Mouse (Mus musculus): ENCODE data around the gene Pdlim5.

Pdlim5 gene

DNA sequence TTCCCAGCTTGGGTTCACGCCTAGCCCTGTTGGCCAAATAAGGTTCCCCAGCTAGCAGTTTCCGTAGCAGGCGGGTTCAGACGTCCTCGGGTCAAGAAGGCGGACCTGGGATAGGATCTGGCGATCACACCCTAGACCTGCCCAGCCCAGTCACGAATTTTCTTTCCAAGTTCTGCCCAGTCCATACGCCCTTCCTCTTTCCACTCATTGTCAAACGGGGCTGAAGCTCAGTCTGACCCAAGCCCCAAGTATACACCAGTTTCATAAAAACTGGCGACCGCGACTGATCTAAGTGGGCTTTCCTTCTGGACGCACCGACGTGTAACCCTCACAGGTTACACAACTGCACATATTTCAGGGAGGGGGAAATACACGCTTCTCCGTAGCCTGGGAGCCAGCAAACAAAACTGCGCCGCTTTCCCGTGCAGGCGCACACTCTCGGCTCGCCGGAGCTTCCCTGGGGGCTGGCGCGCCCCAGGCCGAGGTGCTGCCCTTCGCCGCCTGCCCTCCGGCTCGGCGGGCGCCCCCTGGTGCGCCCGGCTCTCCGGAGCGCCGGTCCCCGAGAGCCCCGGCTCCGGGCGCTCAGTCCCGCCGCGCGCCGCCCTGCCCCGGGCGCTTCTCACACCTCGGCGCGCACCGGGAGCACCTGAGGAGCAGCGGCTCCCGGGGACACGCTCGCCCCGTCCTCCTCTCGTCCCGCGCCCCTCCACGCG is 544 bp downstream of the Pdlim5 start:
- DNase-seq (ENCODE audit: low spot score): peak; percentile 74

DNA sequence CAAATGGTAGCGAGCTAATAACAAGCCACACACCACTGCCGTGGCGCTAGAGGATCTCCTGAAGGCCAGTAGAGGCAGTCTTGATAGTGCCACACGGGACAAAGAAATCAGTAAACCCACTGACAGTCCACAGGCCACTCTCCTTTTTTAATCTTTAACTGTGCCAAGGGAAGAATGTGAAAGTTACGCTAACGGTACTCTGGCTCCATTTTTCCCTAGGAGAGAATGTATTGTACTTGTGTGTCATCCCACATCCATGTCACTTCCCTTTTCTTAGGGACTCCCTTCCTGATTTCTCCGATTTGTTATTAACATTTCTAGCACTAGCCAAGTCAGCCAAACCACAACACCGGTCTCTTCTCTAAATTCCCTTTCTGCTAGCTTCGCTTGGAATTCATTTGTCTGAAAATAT is 1.5 kb downstream of the Pdlim5 start:
- peak; percentile 44 for DNase-seq (ENCODE audit: low spot score)

DNA sequence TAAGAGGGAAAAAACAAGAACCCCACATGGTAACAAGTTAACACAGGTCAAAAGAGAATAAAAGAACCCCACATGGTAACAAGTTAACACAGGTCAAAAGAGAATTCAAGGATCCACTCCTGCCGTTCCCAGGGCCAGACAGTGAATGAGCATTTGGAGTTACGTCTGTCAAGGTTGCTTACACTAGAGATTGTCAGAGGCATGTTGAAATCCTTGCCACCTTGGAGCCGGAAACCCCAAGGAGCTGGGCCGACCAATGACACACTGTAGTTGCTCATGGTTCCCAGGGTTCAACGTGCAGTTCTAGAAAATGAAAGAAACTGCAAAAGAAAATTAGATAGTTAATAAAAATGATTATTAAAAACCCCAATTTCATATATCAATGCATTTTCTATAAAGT is 4.0 kb downstream of the Pdlim5 start:
- no peak for DNase-seq (ENCODE audit: low spot score)

DNA sequence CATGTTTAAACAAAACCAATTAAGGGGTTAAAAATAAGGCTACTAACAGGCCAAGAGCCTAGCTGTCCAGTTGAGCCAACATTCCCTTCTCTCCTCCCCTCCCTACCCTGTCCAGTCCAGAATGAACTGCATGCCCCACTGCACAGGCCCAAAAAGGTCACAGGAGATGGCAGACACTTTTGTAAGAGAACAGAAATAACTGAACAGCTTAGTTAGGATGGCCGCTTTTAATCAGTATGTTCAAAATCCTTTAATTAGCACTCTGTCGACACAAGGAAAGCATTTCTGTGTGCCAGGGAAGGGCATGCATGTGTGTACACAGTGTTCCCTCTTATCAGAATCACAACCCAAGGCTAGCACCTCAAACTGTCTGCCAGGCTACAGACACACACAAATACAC is 5.2 kb downstream of the Pdlim5 start:
- peak; percentile 25 for DNase-seq (ENCODE audit: low spot score)

DNA sequence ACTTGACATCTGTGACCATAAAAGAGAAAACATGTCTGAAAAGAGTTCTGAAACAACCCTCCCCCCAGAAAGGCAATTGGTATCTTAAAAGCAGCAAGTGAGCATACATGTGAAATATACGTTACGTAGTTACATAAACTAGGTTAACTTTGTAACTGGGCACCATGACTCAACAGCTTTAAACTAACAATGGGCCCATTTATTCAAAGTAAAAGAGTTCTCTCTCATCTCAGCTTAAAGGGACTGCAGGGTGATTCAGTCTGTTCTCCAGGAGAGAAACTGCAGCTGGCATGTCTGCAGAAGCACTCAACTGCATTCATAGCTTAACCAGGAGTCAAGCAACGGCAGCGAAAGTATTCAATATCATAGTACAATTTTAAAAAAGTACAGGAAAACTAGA is 7.3 kb downstream of the Pdlim5 start:
- DNase-seq (ENCODE audit: low spot score): no peak

DNA sequence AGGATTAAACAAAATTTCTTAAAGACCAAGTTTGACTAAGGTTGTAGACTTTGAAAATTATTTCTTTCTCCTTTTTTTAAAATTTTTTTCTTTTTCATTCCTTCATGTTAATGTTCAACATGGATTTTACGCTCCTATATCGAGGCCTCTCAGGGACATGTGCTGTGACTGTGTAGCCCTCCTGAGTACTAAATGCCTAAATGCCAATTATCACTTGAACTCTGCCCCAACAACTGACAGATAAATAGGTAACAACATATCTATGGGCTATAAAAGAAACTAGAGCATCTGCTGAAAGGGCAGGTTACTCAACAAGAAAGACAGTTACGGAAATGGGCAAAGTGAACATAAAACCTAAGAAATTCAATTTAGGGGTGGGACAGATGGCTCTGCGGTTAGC is 9.0 kb downstream of the Pdlim5 start:
- no peak for DNase-seq (ENCODE audit: low spot score)

DNA sequence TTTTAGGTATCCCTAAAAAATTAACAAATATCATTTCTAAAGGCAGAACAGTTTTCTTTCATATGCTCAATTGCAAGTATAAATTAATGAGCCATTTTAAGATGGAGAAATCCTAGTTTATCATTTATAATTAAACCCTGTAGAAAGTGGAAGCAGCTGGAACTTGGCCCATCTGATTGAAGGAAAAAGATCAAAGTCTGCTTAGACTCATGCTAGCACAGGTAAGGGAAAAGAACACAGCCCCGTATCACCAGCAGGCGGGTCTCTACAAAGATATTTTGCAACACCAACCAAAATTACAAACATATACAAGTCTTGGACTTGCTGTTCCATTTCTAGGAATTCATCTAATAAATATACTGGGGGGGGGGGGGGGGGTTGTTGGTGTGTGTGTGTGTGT is 9.8 kb downstream of the Pdlim5 start:
- no peak for DNase-seq (ENCODE audit: low spot score)

DNA sequence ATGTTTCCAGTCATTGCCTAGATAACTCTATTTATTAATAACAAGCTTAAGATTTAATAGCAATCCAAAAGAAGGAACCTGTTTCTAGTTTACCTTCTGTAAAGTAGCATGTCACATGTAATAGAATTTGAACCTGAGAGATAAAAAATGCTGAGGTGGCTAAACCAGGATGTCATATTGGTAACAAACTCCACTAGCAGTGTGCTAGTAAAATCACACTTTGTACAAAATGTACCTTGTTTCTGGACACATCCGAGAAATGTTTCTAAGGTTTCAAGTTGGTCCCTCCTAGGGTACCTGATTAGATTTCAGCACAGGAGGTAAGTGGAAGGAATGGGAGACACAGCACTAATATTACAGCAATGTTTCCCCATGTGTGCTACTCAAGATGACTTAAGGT is 18.9 kb downstream of the Pdlim5 start:
- no peak for DNase-seq (ENCODE audit: low spot score)

DNA sequence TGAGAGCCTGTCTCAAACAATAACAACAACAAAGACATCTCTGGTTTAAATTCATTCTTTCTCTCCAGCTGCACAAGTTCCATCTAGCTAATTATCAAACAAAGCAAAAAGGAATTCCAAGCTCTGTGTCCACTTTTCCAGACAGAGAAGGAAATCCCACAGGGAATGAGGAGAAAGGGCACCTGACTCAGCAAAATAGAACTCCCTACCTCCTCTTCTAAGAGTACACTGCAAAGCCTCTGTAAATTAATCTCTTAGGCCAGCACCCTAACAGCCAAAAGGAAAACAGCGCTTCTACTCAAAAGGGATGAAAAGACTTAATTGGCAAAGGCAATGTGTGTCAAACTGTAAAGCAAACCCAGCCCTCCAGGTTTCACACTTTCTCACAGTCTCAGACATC is 20.4 kb downstream of the Pdlim5 start:
- no peak for DNase-seq (ENCODE audit: low spot score)

DNA sequence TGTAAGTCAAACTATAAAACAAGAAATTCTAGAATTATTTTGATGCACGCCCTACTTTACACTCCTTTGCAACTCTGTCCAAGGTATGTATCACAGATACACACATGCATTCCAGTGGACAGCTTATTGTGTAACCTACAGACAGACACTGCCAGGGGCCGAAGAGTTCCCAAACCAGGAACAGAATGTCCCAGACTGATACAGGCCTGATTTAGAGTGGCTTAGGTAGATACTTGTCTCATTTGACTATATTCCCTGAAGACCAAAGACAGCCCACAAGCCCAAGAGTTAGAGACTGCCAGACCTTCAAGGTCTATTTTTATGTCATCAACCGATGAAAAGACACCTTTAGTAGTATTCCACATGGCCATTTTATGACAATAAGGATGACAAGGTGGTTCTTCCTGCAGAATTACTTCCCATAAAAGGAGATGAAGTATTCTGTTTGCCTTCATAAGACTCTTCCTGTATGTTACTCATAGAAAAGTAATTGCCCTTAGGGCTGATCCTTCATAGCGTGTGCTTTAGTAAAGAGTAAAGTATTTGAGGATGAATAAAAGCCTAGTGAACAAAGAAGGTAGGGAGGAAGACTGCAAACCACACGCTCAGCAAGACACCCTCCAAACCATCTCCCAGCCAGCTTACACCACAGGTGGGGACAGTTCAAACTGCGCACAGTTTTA is 22.9 kb downstream of the Pdlim5 start:
- DNase-seq (ENCODE audit: low spot score): no peak

DNA sequence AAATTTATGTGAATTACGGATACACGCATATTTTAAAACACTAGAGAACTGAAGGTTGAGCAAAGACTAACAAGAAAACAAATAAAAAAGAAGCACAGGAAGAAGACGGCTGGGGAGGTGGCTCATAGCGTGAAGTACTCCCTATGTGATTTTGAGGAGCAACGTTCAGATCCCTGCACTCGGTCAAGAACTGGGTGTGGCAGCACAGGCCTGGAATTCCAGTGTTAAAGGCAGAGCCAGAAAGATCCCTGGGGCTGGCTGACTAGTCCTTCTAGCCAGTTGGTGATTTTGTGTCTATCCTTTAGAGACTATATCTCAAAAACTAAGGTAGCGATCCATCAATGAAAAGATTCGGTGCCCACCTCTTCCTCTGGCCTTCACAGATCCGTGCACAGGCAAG is 27.1 kb downstream of the Pdlim5 start:
- no peak for DNase-seq (ENCODE audit: low spot score)

DNA sequence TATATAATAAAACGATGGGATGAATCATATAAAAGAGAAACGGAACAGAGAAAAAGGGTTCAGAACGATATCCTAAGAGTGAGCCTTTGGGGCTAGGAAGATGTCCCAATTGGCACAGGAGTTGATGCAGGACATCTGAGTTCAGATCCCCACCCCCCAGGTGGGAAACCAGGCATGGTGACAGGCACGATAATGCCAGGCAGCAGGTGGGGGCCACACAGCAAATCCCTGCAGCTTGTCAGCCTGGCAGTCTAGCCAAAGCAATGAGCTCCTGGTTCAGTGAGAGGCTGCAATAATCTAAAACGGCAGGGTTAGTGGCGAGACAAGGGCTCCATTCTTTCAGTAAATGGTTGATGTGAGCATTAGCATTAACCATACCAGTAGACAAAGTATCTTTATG is 33.4 kb downstream of the Pdlim5 start:
- no peak for DNase-seq (ENCODE audit: low spot score)

DNA sequence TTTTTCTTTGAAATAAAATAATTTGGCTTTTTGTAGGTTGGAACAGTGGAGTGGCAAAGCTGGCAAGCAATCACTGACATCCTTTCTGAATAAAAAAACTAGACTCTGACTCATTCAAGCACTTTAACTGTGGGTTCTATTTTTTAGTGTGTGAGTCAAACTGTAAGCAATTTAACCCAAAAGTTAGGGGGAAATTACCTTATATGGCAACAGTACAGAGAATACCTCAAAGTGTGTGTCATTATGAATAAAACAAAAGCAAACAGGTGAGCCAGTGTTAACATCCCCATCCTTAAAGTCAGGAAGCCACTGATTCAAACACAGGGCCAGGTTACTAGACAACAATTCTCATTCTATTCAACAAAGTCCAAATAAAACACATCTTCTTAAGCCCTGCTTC is 36.5 kb downstream of the Pdlim5 start:
- no peak for DNase-seq (ENCODE audit: low spot score)

DNA sequence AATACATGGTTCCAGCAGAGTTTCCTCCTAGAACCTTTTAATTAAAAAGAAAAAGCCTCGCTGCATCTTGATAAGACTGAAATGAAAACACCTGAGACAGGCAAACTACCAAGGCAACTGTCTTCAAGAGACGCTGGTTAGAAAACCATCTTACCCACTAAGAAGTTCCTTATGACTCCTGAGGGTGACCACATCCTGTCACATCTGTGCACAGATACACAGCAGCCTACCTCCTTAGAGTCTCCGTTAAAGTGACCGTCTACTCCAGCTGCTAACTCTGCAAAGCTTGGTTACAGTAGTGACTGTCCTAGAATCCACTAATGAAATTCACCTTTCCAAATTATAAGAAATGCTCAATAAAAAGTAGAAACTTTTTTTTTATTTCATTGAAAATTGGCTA is 38.8 kb downstream of the Pdlim5 start:
- DNase-seq (ENCODE audit: low spot score): no peak

DNA sequence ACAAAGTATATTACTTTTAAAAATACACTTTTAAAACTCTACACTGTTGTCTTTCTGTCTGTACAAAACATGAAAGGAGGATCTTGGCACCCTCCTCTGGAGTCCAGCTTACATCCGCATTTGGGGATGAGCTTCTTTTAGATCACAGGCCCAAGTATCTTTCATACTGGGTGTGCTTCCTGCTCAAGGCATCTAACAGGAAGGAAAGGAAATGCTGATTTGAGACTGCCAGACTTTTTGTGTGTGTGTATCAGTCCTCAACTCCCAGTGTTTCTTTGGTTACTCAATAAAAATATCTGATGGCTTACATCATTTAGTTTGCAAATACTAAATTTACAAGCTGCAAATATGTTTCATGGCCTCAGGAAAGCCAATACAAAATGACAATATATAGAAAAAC is 42.3 kb downstream of the Pdlim5 start:
- DNase-seq (ENCODE audit: low spot score): no peak

DNA sequence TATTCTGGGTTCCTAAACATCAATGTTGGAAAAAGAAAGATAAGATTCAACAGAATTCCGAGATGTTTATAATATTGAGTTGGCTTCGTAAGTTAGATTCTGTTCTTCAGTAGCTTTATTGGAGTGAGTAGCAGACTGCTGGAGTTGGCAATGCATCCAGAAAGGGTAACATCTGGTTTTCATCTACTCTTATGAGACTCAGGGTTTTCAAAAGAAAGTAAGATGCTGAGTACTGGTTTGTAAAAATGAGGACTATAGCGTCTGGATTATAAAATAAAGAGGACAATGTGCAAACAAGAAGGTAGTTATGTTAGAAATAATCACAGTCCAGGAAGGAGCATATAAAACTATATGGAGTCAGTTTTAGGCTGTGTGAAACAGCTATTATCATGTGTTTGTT is 45.0 kb downstream of the Pdlim5 start:
- DNase-seq (ENCODE audit: low spot score): no peak

DNA sequence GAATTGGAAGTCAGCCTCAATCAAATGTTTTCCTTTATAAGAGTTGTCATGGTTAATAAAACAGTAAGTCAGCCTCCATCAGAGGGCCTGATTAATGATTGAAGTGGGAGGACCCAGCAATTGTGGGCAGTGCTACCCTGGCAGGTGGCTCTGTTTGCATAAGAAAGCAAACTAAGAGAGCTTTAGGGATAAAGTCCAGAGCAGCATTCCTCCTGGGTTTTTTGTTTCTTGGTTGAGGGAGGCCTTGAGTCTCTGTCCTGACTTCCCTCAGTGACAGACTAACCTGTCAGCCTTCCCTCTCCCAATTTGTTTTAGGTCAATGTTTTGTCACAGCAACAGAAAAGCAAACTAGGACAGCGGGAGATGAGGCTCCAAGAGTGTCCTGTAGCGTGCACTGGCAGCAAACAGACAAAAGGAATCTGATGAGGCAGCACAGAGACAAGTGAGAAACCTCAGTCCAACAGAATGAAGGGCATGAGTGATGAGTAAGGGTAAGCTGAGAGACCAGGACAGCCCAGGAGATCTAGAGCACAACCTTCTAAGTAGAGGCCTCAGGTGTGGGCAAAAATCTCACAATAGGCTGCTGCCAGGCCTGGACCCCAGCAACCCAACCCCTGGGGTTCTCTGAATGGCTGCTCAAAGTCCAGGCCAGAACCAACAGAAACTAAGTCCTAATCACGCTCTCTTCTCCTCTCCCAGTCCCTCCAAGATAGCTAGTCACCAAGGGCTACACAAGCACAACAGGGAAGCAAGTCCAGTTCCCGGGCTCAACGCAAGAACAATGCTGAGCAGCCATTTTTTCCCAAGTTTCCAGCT is 46.5 kb downstream of the Pdlim5 start:
- no peak for DNase-seq (ENCODE audit: low spot score)

DNA sequence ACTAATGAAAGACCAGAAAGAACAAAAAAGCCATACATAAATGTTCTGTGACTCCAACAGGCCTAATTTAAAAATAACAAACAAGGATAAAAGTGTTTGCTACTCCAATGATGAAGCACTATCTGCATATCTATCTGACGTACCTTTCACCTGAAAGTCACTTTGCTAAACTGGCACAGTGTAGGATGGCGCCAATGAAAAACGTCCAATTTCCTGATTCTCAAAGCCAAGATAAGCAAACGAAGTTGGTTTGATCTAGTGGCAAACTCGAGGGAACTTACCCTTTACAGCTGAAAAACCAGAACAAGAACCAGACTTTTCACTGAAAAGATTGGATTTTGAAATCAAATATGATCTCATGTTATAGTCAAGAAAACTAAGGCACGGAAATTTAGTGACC is 49.2 kb downstream of the Pdlim5 start:
- DNase-seq (ENCODE audit: low spot score): no peak

DNA sequence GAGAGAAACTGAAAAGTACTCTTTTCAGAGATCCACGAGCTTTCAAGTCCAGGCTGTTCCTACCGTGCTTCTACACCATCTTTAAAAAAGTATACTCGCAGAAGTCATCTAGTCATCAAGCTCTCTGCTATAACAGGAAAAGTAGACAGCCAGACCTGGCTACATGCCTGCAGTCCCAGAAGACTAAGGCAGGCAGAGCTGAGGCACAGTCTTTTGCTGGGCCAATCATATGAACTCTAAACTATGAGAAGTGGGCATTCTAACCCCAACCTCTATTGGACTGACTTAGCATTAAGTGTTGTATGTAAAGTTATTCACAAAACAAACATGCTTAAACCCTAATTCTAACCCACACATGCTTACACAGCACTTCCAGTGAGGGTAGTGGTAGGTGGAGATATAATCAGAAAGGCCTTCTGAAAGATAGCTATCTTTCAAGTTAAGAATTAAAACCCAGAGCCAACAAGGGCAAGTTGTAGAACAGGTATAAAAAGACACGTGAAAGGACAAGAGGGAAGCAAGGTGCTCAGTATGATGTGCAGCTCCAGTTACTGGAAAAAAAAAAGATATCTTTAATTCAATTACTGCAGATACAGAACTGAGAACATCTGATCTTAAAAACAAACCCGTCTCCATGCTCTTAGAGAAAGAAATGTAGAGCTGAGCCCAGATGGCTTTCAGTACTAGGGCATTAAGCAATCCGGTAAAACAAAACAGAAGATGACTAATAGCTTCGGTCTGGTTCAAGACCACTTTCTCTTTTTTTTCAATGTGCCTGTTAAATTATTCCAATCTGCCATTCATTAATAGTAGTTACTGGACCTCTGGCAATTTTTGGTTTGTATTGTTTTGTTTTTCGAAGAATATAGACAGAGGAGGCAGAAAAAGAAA is 50.0 kb downstream of the Pdlim5 start:
- DNase-seq (ENCODE audit: low spot score): no peak

DNA sequence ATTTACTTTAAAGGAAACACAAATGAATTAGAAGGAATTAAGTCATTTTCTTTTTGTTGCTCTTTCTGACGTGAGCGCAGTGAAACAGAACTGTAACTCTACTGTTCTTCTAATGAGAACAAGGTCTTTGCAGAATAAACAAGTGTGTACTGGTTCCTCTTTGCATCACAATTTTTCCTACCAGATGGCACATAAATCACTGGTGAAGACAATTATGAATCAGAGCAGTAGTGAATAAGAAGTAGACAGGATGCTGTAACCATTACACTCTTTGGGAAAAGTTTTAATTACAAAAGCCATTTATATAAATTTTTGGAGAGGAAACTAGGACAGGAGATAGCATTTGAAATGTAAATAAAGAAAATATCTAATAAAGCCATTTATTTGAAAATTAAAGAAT is 51.7 kb downstream of the Pdlim5 start:
- DNase-seq (ENCODE audit: low spot score): no peak

DNA sequence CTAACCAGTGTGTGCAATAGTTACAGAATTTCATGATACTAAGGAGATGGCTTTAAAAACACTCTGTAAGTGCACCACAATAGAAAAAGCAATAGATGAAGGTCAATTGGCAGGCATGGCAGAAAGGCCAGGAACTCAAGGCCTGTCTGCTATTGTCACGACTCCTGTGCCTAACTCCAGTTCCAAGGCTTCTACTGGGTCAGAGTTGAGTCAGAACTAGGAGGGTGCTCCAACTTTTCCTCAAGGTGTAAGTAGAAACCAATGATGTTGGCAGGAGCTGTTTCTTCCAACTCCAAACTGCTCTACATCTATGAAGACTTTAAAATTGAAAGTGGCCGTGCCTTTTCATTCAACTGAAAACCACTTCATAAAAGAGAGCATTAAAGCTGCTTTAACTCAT is 54.8 kb downstream of the Pdlim5 start:
- DNase-seq (ENCODE audit: low spot score): no peak
